Mouse (Mus musculus) midbrain, embryonic 10.5 days (tissue): Measurements from ENCODE around the gene Pgap3. TPM values are rescaled to one million over a fixed set of nuclear protein-coding genes. Genes with fewer than 3 reads are reported as not detected.

Source experiments
- DNase-seq: peaks from one replicate; pipeline ENCODE4 v3.0.0-alpha.2; 2017; ENCODE audit warnings: low spot score
- H3K27ac ChIP-seq: fragments of 300-500 bp; sonication (generic); replicated peaks from 2 replicates; pipeline ENCODE4 v1.5.1; 2016; ENCODE audit warnings: mild to moderate bottlenecking
- H3K27me3 ChIP-seq: fragments of 300-500 bp; sonication (generic); 2 replicates; pipeline ENCODE4 v1.6.1; 2016; ENCODE audit warnings: low read depth, mild to moderate bottlenecking; ENCODE audit not compliant: poor library complexity, severe bottlenecking
- H3K36me3 ChIP-seq: fragments of 300-500 bp; sonication (generic); 2 replicates; pipeline ENCODE4 v1.6.1; 2016; ENCODE audit warnings: mild to moderate bottlenecking, moderate library complexity
- H3K4me1 ChIP-seq: fragments of 300-500 bp; sonication (generic); 2 replicates; pipeline ENCODE4 v1.6.1; 2016
- H3K4me3 ChIP-seq: fragments of 300-500 bp; sonication (generic); 2 replicates; pipeline ENCODE4 v1.5.1; 2016; ENCODE audit warnings: mild to moderate bottlenecking, moderate library complexity
- H3K9me3 ChIP-seq: fragments of 300-500 bp; sonication (generic); replicated peaks from 2 replicates; pipeline ENCODE4 v1.6.1; 2016; ENCODE audit warnings: mild to moderate bottlenecking
- WGBS: fragments of 180-500 bp; shearing (Covaris S2); methylation state at CpG from one replicate; pipeline ENCODE4 v1.1.7; 2016; 5-methylcytosine and 5-hydroxymethylcytosine counted together
- polyA plus RNA-seq: library from polyadenylated mRNA; unstranded; fragments of >200 nt; fragmentation: Nextera tagmentation; extraction: Ambion mirVana; gene quantifications from 2 replicates; pipeline ENCODE4 v1.2.1, GENCODE M21; 2016

Gene Pgap3
- polyA plus RNA-seq, 1 experiment from 2014 or later, result 10.1 TPM

- Histone ChIP-seq H3K27ac (no peak overlapping the region), H3K4me3 (no peak overlapping the region), H3K4me1 (no peaks in the 10 kb centered on the region), H3K9me3 (no peaks in the 10 kb centered on the region), H3K27me3 (no peaks in the 10 kb centered on the region), H3K36me3 (peaks cover 94% of the 10 kb centered on the region)
- DNase-seq, result no peak
- WGBS, result 78% methylated on average over 9 of the region's 9 CpGs
These were observed 31.6 kb upstream of the Pgap3 start for GRCm38 (mm10) chr11:98431743-98432502.

GRCm38 (mm10) chr11:98428436-98428835 is 28.1 kb upstream of the Pgap3 start:
- 91% methylated on average over 5 of the region's 5 CpGs for WGBS
- Histone ChIP-seq H3K36me3 (peaks cover 81% of the 10 kb centered on the region), H3K27me3 (no peaks in the 10 kb centered on the region), H3K27ac (no peak overlapping the region), H3K4me1 (no peaks in the 10 kb centered on the region), H3K9me3 (no peaks in the 10 kb centered on the region), H3K4me3 (no peak overlapping the region)
- no peak for DNase-seq

GRCm38 (mm10) chr11:98426592-98426991 is 26.3 kb upstream of the Pgap3 start:
- Histone ChIP-seq H3K36me3 (peaks cover 81% of the 10 kb centered on the region), H3K27ac (no peak overlapping the region), H3K9me3 (no peaks in the 10 kb centered on the region), H3K27me3 (no peaks in the 10 kb centered on the region), H3K4me1 (no peaks in the 10 kb centered on the region), H3K4me3 (no peak overlapping the region)
- DNase-seq, result no peak
- WGBS, result 91% methylated on average over 7 of the region's 7 CpGs

GRCm38 (mm10) chr11:98418939-98419547 is 18.8 kb upstream of the Pgap3 start:
- Histone ChIP-seq H3K4me3 (no peak overlapping the region), H3K9me3 (no peaks in the 10 kb centered on the region), H3K36me3 (peaks cover 31% of the 10 kb centered on the region), H3K27ac (no peak overlapping the region), H3K4me1 (peaks cover 16% of the 10 kb centered on the region), H3K27me3 (peaks cover 14% of the 10 kb centered on the region)
- WGBS, result 83% methylated on average over 10 of the region's 10 CpGs
- no peak for DNase-seq

- peak overlapping the region; percentile 28; the same call in 1 of the 2 replicates for H3K27ac ChIP-seq
- no peak overlapping the region for H3K4me3 ChIP-seq
- WGBS, result 77% methylated on average over 6 of the region's 6 CpGs
- peaks cover 21% of the 10 kb centered on the region for H3K27me3 ChIP-seq
- DNase-seq, result no peak
- H3K4me1 ChIP-seq, result peaks cover 24% of the 10 kb centered on the region
- peaks cover 24% of the 10 kb centered on the region for H3K36me3 ChIP-seq
- H3K9me3 ChIP-seq, result no peaks in the 10 kb centered on the region
These were observed 18.0 kb upstream of the Pgap3 start for GRCm38 (mm10) chr11:98418273-98418672.

- Histone ChIP-seq H3K36me3 (peaks cover 12% of the 10 kb centered on the region; the same call in 1 of the 2 replicates), H3K27ac (no peak overlapping the region), H3K9me3 (no peaks in the 10 kb centered on the region), H3K27me3 (peaks cover 33% of the 10 kb centered on the region), H3K4me3 (no peak overlapping the region), H3K4me1 (peaks cover 34% of the 10 kb centered on the region)
- WGBS, result 92% methylated on average over 1 of the region's 1 CpGs
- no peak for DNase-seq
These were observed 16.8 kb upstream of the Pgap3 start for GRCm38 (mm10) chr11:98417074-98417473.

GRCm38 (mm10) chr11:98414162-98414561 is 13.9 kb upstream of the Pgap3 start:
- DNase-seq, result no peak
- Histone ChIP-seq H3K27ac (no peak overlapping the region), H3K4me1 (peaks cover 52% of the 10 kb centered on the region), H3K27me3 (peaks cover 62% of the 10 kb centered on the region), H3K4me3 (peak overlapping the region; percentile 96), H3K36me3 (no peaks in the 10 kb centered on the region), H3K9me3 (no peaks in the 10 kb centered on the region)
- 27% methylated on average over 2 of the region's 2 CpGs for WGBS

GRCm38 (mm10) chr11:98413731-98414130 is 13.4 kb upstream of the Pgap3 start:
- no peak for DNase-seq
- Histone ChIP-seq H3K36me3 (no peaks in the 10 kb centered on the region), H3K4me1 (peaks cover 56% of the 10 kb centered on the region), H3K27ac (peak overlapping the region; percentile 92), H3K4me3 (peak overlapping the region; percentile 96), H3K9me3 (no peaks in the 10 kb centered on the region), H3K27me3 (peaks cover 64% of the 10 kb centered on the region)
- WGBS, result 36% methylated on average over 7 of the region's 7 CpGs

- peak; percentile 72 for DNase-seq
- Histone ChIP-seq H3K36me3 (no peaks in the 10 kb centered on the region), H3K4me3 (peak overlapping the region; percentile 96), H3K9me3 (no peaks in the 10 kb centered on the region), H3K27me3 (peaks cover 64% of the 10 kb centered on the region), H3K4me1 (peaks cover 54% of the 10 kb centered on the region), H3K27ac (peak overlapping the region; percentile 92)
- WGBS, result under 1% methylated on average over 40 of the region's 40 CpGs
These were observed 12.6 kb upstream of the Pgap3 start for GRCm38 (mm10) chr11:98412797-98413301.

- Histone ChIP-seq H3K36me3 (no peaks in the 10 kb centered on the region), H3K27ac (peak within 1 kb of the TSS; percentile 92), H3K9me3 (no peaks in the 10 kb centered on the region), H3K27me3 (peaks cover 64% of the 10 kb centered on the region), H3K4me1 (peaks cover 54% of the 10 kb centered on the region), H3K4me3 (peak within 1 kb of the TSS; percentile 96)
- under 1% methylated on average over 48 of the region's 49 CpGs for WGBS
- peak; percentile 85 for DNase-seq
These were observed 12.0 kb upstream of the Pgap3 start, which contains the start of gene Erbb2 for GRCm38 (mm10) chr11:98412273-98412796. Gene Erbb2 (plus strand): TSS chr11:98412470.

GRCm38 (mm10) chr11:98409341-98409822 is 9.1 kb upstream of the Pgap3 start:
- peak overlapping the region; percentile 78 for H3K27ac ChIP-seq

GRCm38 (mm10) chr11:98408872-98409271 is 8.6 kb upstream of the Pgap3 start:
- peak overlapping the region; percentile 78 for H3K27ac ChIP-seq
- peaks cover 40% of the 10 kb centered on the region for H3K4me1 ChIP-seq
- no peaks in the 10 kb centered on the region for H3K9me3 ChIP-seq
- 49% methylated on average over 8 of the region's 8 CpGs for WGBS
- no peak for DNase-seq
- H3K36me3 ChIP-seq, result no peaks in the 10 kb centered on the region
- peak overlapping the region; percentile 30 for H3K4me3 ChIP-seq
- peaks cover 48% of the 10 kb centered on the region for H3K27me3 ChIP-seq

More at GRCm38 (mm10) chr11:98409341-98409822, 9.1 kb upstream of the Pgap3 start:
- Histone ChIP-seq H3K4me3 (peak overlapping the region; percentile 30), H3K4me1 (peaks cover 45% of the 10 kb centered on the region), H3K27me3 (peaks cover 53% of the 10 kb centered on the region), H3K36me3 (no peaks in the 10 kb centered on the region), H3K9me3 (no peaks in the 10 kb centered on the region)
- 2% methylated on average over 10 of the region's 10 CpGs for WGBS
- peak; percentile 62 for DNase-seq
